Mouse (Mus musculus) lung, postnatal 0 days (tissue): ENCODE measurements around the gene Stx8.

ENCODE experiments used
- CTCF ChIP-seq: IDR thresholded peaks from 2 replicates; pipeline ENCODE4 v1.5.1; 2016; ENCODE audit warnings: antibody characterized with exemption, mild to moderate bottlenecking
- EP300 ChIP-seq: IDR thresholded peaks from 2 replicates; pipeline ENCODE4 v1.6.1; 2016; ENCODE audit warnings: antibody characterized with exemption, mild to moderate bottlenecking, control low read depth

- TF ChIP-seq CTCF (no peak), EP300 (no peak)
These were observed 46.4 kb upstream of the Stx8 start for GRCm38 (mm10) chr11:67919593-67919992.
